Comparison of ENCODE assay signal across 24 mouse cellular contexts in the genomic region with DNA sequence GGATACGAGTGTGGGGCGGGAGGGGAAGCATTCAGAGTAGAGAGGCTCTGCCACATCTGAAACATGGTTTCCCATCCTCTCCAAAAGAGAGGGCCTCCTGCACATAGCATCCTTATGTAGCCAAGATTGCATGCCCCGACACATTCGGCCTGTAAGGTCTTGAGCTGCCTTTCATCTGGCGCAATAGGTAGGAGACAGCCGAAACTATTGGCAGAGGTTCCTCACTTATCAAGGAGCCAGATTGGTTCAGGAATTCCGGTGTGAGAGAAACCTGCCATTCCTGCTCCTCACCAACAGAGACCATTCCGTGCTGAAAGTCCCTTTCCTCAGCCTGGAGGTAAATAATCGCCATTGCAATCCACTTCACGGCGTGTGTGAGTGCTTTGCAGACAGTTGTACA. TPM values are rescaled to one million over a fixed set of nuclear protein-coding genes. Genes with fewer than 3 reads are reported as not detected.
DNase-seq lines count a peak whose midpoint lies in the region; ATAC-seq and TF ChIP-seq lines count a peak whose summit lies in the region.
"Had no signal": no experiment of that assay in that cellular context is flagged by ENCODE, and none has a peak within 500 bp of the region (broad histone marks: within the 10 kb centered on the region; RNA-seq: fewer than 3 reads in every experiment).

No protein-coding gene starts in this region.

- TF ChIP-seq CTCF in lung, embryonic 14.5 days (IDR thresholded peaks at IDR 0.05; ENCODE audit: low read depth): 0 out of 2 replicates have a peak, but pooled peaks have one; percentile 3

- no peaks in the 10 kb centered on the region for H3K9me3 ChIP-seq in lung, embryonic 14.5 days (ENCODE audit: low read depth, low read length)
- H3K9me3 ChIP-seq in limb, embryonic 15.5 days: no peaks in the 10 kb centered on the region
- H3K9me3 ChIP-seq: hindbrain, embryonic 13.5 days; kidney, embryonic 15.5 days; midbrain, embryonic 15.5 days had no signal

- 0 out of 2 replicates have a peak overlapping the region, but pooled peaks have one; percentile 42 for H3K27ac ChIP-seq in lung, embryonic 14.5 days (ENCODE audit: low read depth)
- H3K27ac ChIP-seq in limb, embryonic 15.5 days: peak overlapping the region; percentile 66
- H3K27ac ChIP-seq: hindbrain, embryonic 13.5 days; kidney, embryonic 15.5 days; midbrain, embryonic 15.5 days had no signal

- peaks cover 19% of the 10 kb centered on the region for H3K36me3 ChIP-seq in lung, embryonic 14.5 days (ENCODE audit: insufficient read depth)
- H3K36me3 ChIP-seq in limb, embryonic 15.5 days: peaks cover 19% of the 10 kb centered on the region; the same call in 1 of the 2 replicates
- H3K36me3 ChIP-seq: hindbrain, embryonic 13.5 days; midbrain, embryonic 15.5 days had no signal

- no peak overlapping the region for H3K4me3 ChIP-seq in lung, embryonic 14.5 days (ENCODE audit: low read depth, low read length)
- no peak overlapping the region for H3K4me3 ChIP-seq in limb, embryonic 15.5 days
- H3K4me3 ChIP-seq: erythroblast, embryonic 14.5 days; hindbrain, embryonic 13.5 days; kidney, embryonic 15.5 days; midbrain, embryonic 15.5 days had no signal

- WGBS in lung, embryonic 14.5 days: 67% methylated on average over 11 of the region's 11 CpGs
- 67% methylated on average over 11 of the region's 11 CpGs for WGBS in limb, embryonic 15.5 days

- DNase-seq in lung, embryonic 14.5 days: no peak
- no peak for DNase-seq in lung, postnatal 25 days (ENCODE audit: low spot score)
- DNase-seq in fat pad, adult 2 months (ENCODE audit: extremely low read depth, low read depth, low spot score): peak; percentile 96
- no peak for DNase-seq in kidney, adult 11 months
- DNase-seq: adrenal gland, adult 8-10 months; B cell, adult 2 months; cerebellum, adult 2 months; cerebellum, postnatal 25 days; gastrocnemius, postnatal 14 days; heart, adult 18-20 months; heart, postnatal 4 days; kidney, postnatal 25 days had no signal

- H3K9ac ChIP-seq in lung, embryonic 14.5 days: no peak overlapping the region
- H3K9ac ChIP-seq in limb, embryonic 15.5 days: no peak overlapping the region
- H3K9ac ChIP-seq: hindbrain, embryonic 13.5 days; kidney, embryonic 15.5 days; midbrain, embryonic 15.5 days had no signal

- 0 out of 2 replicates have a peak, but pooled peaks cover 6% of the 10 kb centered on the region for H3K4me1 ChIP-seq in lung, embryonic 14.5 days (ENCODE audit: insufficient read depth)
- peaks cover 72% of the 10 kb centered on the region for H3K4me1 ChIP-seq in limb, embryonic 15.5 days

- no peak overlapping the region for H3K4me2 ChIP-seq in lung, embryonic 14.5 days
- no peak overlapping the region for H3K4me2 ChIP-seq in limb, embryonic 15.5 days
- H3K4me2 ChIP-seq: heart, embryonic 11.5 days; hindbrain, embryonic 13.5 days; kidney, embryonic 15.5 days; liver, embryonic 11.5 days; midbrain, embryonic 15.5 days had no signal

- ATAC-seq in lung, embryonic 14.5 days (ENCODE audit: insufficient read depth): no peak
- no peak for ATAC-seq in limb, embryonic 15.5 days (ENCODE audit: insufficient number of reproducible peaks, low FRiP score, low TSS enrichment, low read depth)
- ATAC-seq in monocyte, adult 5-6 weeks (replicated peaks; ENCODE audit: insufficient number of reproducible peaks, low FRiP score, low TSS enrichment, poor library complexity, severe bottlenecking): no peak
- ATAC-seq: activated CD4-positive, CD25-positive, alpha-beta regulatory T cell, adult 4 months; forebrain, embryonic 14.5 days; intestine, postnatal 0 days; midbrain, embryonic 15.5 days had no signal

- H3K27me3 ChIP-seq in lung, embryonic 14.5 days (ENCODE audit: insufficient read depth, low read length): no peaks in the 10 kb centered on the region
- H3K27me3 ChIP-seq in limb, embryonic 15.5 days: no peaks in the 10 kb centered on the region
- H3K27me3 ChIP-seq: hindbrain, embryonic 13.5 days; kidney, embryonic 15.5 days; midbrain, embryonic 15.5 days had no signal

RNA-seq across cellular contexts. Expression of gene Lrig3, which starts 22.1 kb away (rescaled TPM):
- polyA plus RNA-seq in lung, embryonic 14.5 days (2014; fragmentation: Nextera tagmentation; extraction: Ambion mirVana): 12.0 and 12.1 TPM in 2 replicates
- polyA plus RNA-seq in limb, embryonic 15.5 days (2015; fragmentation: Nextera tagmentation; extraction: Ambion mirVana): 25.7 and 34.8 TPM in 2 replicates
- 1.2 to 3.0 TPM (median 2.5 TPM) in 3 replicates for total RNA-seq in monocyte, adult 5-6 weeks (2017)
- total RNA-seq: neutrophil, adult 5-6 weeks had no signal
- polyA plus RNA-seq: activated CD4-positive, CD25-positive, alpha-beta regulatory T cell, adult 4 months; erythroblast, embryonic 14.5 days had no signal
